Mouse (Mus musculus) midbrain, embryonic 15.5 days (tissue): ENCODE measurements at regions not wholly inside any gene's neighbourhood (a gene's known extent, or its start where the extent isn't known, plus 50 kb on each side); places are given as distances from the start of the nearest gene placed in this dataset.

ENCODE experiments used
- ATAC-seq: fragments of 200-750 bp; cut with Nextera tagmentation; replicated peaks from 2 replicates; pipeline ENCODE4 v1.8.0; 2017; ENCODE audit warnings: moderate TSS enrichment
- H3K27ac ChIP-seq: fragments of 300-500 bp; sonication (generic); 2 replicates; pipeline ENCODE4 v1.5.1; 2015; ENCODE audit warnings: mild to moderate bottlenecking, inconsistent platforms
- H3K27me3 ChIP-seq: fragments of 300-500 bp; sonication (generic); replicated peaks from 2 replicates; pipeline ENCODE4 v1.6.1; 2015; ENCODE audit warnings: inconsistent platforms
- H3K36me3 ChIP-seq: fragments of 300-500 bp; sonication (generic); replicated peaks from 2 replicates; pipeline ENCODE4 v1.6.1; 2015; ENCODE audit warnings: inconsistent platforms
- H3K4me1 ChIP-seq: fragments of 300-500 bp; sonication (generic); 2 replicates; pipeline ENCODE4 v1.6.1; 2015; ENCODE audit warnings: inconsistent platforms
- H3K4me2 ChIP-seq: fragments of 300-500 bp; sonication (generic); 2 replicates; pipeline ENCODE4 v1.6.1; 2015; ENCODE audit warnings: inconsistent platforms, mild to moderate bottlenecking, moderate library complexity
- H3K4me3 ChIP-seq: fragments of 300-500 bp; sonication (generic); 2 replicates; pipeline ENCODE4 v1.5.1; 2015; ENCODE audit warnings: mild to moderate bottlenecking, inconsistent platforms
- H3K9ac ChIP-seq: fragments of 300-500 bp; sonication (generic); 2 replicates; pipeline ENCODE4 v1.6.1; 2015; ENCODE audit warnings: mild to moderate bottlenecking, inconsistent platforms
- H3K9me3 ChIP-seq: fragments of 300-500 bp; sonication (generic); 2 replicates; pipeline ENCODE4 v1.6.1; 2016; ENCODE audit warnings: inconsistent platforms
- WGBS: fragments of 180-500 bp; shearing (Covaris S2); methylation state at CpG from one replicate; pipeline ENCODE4 v1.1.7; 2015; ENCODE audit warnings: mixed read lengths; 5-methylcytosine and 5-hydroxymethylcytosine counted together

DNA sequence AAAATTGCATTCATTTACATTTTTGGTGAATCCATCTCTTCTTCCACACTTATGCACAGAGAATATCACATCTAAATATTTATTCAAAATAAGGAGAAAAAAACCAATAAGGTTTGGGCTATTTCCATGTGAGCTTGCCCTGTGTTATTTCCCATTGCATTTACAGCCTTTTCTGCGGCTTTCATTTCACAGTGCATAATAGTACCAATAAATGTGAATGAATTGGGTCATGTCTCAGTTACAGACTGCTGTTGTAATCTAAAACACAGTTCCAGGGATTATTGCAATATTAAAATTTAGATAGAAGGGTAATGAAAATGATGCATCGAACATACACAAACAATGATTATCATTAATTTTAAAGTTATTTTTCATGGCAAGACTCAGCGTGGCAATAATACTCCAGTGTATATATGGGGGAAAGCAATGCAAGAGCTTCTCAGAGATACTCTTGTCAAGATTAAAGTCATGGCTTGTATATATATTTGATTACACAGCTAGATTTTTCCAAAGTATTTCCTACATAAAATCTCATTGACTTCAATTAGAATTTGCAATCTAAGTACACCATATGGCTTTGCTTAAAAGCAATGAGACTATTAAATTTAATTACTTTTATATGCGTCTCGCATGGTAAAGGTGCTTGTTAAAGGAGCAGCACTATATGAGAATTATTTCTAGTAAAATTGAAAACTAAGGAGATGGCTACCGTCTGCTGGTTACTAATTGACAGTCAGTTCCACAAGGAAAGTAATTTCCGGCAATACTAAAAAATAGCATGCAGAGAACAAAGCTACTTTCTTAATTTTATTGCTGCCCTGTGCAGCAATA lies 782.1 kb upstream of the Cdh9 start:
- H3K4me2 ChIP-seq: no peak overlapping the region
- H3K27me3 ChIP-seq: no peaks in the 10 kb centered on the region
- H3K27ac ChIP-seq: no peak overlapping the region
- H3K4me1 ChIP-seq: no peaks in the 10 kb centered on the region
- WGBS: 86% methylated on average over 7 of the region's 7 CpGs
- ATAC-seq: no peak
- no peak overlapping the region for H3K9ac ChIP-seq
- H3K36me3 ChIP-seq: no peaks in the 10 kb centered on the region
- H3K9me3 ChIP-seq: no peaks in the 10 kb centered on the region
- H3K4me3 ChIP-seq: no peak overlapping the region

DNA sequence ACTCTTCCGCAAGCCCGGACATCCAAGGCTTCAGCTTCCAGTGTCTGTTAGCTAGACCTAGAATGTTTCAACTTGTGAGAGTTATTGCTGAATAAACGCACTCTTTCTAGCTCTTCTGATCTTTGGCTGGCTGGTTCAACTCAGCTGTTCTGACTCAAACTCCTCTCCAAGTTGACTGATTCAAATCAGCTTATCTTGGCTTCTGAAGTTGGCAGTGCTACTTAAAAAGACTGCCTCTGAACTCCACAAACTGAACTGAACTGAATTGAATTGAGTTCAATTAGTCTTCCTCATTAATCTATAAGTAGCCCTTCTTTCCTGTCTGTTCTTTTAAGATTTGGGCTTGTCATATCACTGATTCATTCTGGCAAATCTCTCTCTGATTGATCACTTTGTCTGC lies 769.1 kb upstream of the Cdh9 start:
- Histone ChIP-seq H3K4me3 (no peak overlapping the region), H3K4me2 (no peak overlapping the region), H3K36me3 (no peaks in the 10 kb centered on the region), H3K9ac (no peak overlapping the region), H3K27ac (no peak overlapping the region), H3K4me1 (no peaks in the 10 kb centered on the region), H3K9me3 (no peaks in the 10 kb centered on the region), H3K27me3 (no peaks in the 10 kb centered on the region)
- no peak for ATAC-seq
- WGBS: 93% methylated on average over 3 of the region's 3 CpGs

DNA sequence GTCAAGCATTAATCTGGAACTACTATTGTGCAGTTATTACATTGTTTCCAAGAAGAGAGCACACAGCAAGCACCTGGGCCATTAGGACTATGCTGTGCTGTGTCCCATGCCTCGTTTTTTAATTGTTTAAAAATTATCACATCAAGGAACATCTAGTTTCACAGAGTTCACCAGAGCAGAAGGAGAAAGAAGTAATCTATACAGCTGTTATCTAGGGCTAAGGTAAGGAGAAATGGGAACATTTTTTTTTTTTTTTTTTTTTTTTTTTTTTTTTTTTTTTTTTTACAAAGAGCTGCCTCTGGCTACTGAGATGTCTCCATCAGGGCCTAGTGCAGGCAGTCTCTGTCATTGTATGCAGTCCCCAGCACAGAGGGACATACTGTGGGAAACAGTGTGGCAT lies 760.0 kb upstream of the Cdh9 start:
- no peak overlapping the region for H3K4me2 ChIP-seq
- H3K9me3 ChIP-seq: no peaks in the 10 kb centered on the region
- H3K4me1 ChIP-seq: no peaks in the 10 kb centered on the region
- H3K27ac ChIP-seq: no peak overlapping the region
- H3K9ac ChIP-seq: no peak overlapping the region
- WGBS: 60% methylated on average over 1 of the region's 1 CpGs
- no peaks in the 10 kb centered on the region for H3K27me3 ChIP-seq
- H3K4me3 ChIP-seq: no peak overlapping the region
- no peak for ATAC-seq
- H3K36me3 ChIP-seq: no peaks in the 10 kb centered on the region

DNA sequence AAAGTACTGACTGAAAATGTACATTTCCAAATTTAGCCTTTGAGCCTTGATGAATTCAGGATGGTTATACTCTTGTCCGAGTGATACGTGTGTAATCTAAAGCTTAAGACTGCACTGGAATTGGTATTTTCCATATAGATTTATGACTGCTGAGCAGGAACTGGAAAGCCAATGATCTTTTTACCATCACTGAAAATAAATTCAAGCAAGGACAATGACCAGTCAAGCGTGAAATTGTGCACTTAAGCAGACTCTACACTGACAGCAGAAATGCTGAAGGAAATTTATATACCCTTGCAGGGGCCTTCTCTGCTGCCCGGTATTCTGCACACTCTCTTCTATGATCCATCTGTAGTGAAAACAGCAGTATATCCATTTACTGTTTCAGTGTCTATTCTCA lies 751.8 kb upstream of the Cdh9 start:
- 54% methylated on average over 4 of the region's 4 CpGs for WGBS
- no peak overlapping the region for H3K4me3 ChIP-seq
- H3K4me1 ChIP-seq: no peaks in the 10 kb centered on the region
- no peaks in the 10 kb centered on the region for H3K27me3 ChIP-seq
- H3K36me3 ChIP-seq: no peaks in the 10 kb centered on the region
- H3K9ac ChIP-seq: no peak overlapping the region
- H3K9me3 ChIP-seq: no peaks in the 10 kb centered on the region
- H3K27ac ChIP-seq: no peak overlapping the region
- no peak overlapping the region for H3K4me2 ChIP-seq
- peak; percentile 58; the same call in 1 of the 2 replicates for ATAC-seq
